Comparison of ENCODE assay signal across 9 mouse cellular contexts in genomic region chr4:137866206-137866863, GRCm38 (mm10). TPM values are rescaled to one million over a fixed set of nuclear protein-coding genes. Genes with fewer than 3 reads are reported as not detected.
A peak's percentile ranks its signal among the peaks of the same experiment; 100 is the strongest.
DNase-seq lines count a peak whose midpoint lies in the region; ATAC-seq and TF ChIP-seq lines count a peak whose summit lies in the region.
"Had no signal": no experiment of that assay in that cellular context is flagged by ENCODE, and none has a peak within 500 bp of the region (broad histone marks: within the 10 kb centered on the region; RNA-seq: fewer than 3 reads in every experiment).

No protein-coding gene starts in this region.

- peak; percentile 4; the same call in 1 of the 2 replicates for ATAC-seq in hindbrain, embryonic 13.5 days (ENCODE audit: low FRiP score)
- ATAC-seq in lung, postnatal 0 days = no peak

- no peak overlapping the region for H3K4me3 ChIP-seq in hindbrain, embryonic 13.5 days
- no peak overlapping the region for H3K4me3 ChIP-seq in lung, postnatal 0 days (ENCODE audit: low read depth, low read length)

- peak overlapping the region; percentile 71 for H3K27ac ChIP-seq in hindbrain, embryonic 13.5 days
- H3K27ac ChIP-seq in lung, postnatal 0 days (ENCODE audit: low read length) = no peak overlapping the region
- H3K27ac ChIP-seq: kidney, postnatal 0 days had no signal

- no peaks in the 10 kb centered on the region for H3K36me3 ChIP-seq in hindbrain, embryonic 13.5 days
- H3K36me3 ChIP-seq in lung, postnatal 0 days (ENCODE audit: insufficient read depth, low read length) = no peaks in the 10 kb centered on the region

- no peaks in the 10 kb centered on the region for H3K9me3 ChIP-seq in hindbrain, embryonic 13.5 days
- no peaks in the 10 kb centered on the region for H3K9me3 ChIP-seq in lung, postnatal 0 days (ENCODE audit: low read length)

- DNase-seq in layer of hippocampus, postnatal 10 days (ENCODE audit: low spot score in 2 of 2) = peak; percentile 49 to 59
- no peak for DNase-seq in layer of hippocampus, adult 9-10 months (ENCODE audit: low spot score)
- peak; percentile 62 for DNase-seq in brain, adult 2 months (ENCODE audit: low read depth, low spot score)
- DNase-seq in lung, postnatal 0 days (ENCODE audit: low spot score) = peak; percentile 31
- peak; percentile 77 to 78 for DNase-seq in spleen, adult 18-20 months
- DNase-seq in frontal cortex, postnatal 36 days (ENCODE audit: low spot score in 2 of 2) = no peak
- no peak for DNase-seq in gastrocnemius, postnatal 10 days

- H3K4me2 ChIP-seq in hindbrain, embryonic 13.5 days = peak overlapping the region; percentile 37
- no peak overlapping the region for H3K4me2 ChIP-seq in lung, postnatal 0 days (replicated peaks; ENCODE audit: low read depth, low read length)

- no peaks in the 10 kb centered on the region for H3K27me3 ChIP-seq in hindbrain, embryonic 13.5 days
- no peaks in the 10 kb centered on the region for H3K27me3 ChIP-seq in lung, postnatal 0 days (replicated peaks; ENCODE audit: insufficient read depth, low read length)

- peaks cover 80% of the 10 kb centered on the region for H3K4me1 ChIP-seq in hindbrain, embryonic 13.5 days (replicated peaks)
- peaks cover 29% of the 10 kb centered on the region; the same call in 1 of the 2 replicates for H3K4me1 ChIP-seq in lung, postnatal 0 days (ENCODE audit: insufficient read depth, low read depth, low read length)

- TF ChIP-seq CTCF in lung, postnatal 0 days (IDR thresholded peaks at IDR 0.05) = no peak

- H3K9ac ChIP-seq in hindbrain, embryonic 13.5 days = no peak overlapping the region
- no peak overlapping the region for H3K9ac ChIP-seq in lung, postnatal 0 days (replicated peaks; ENCODE audit: low read depth)

- 41% methylated on average over 19 of the region's 19 CpGs for WGBS in hindbrain, embryonic 13.5 days
- 39% methylated on average over 19 of the region's 19 CpGs for WGBS in lung, postnatal 0 days

- TF ChIP-seq EP300 in lung, postnatal 0 days (IDR thresholded peaks at IDR 0.05) = no peak

RNA-seq across cellular contexts. Expression of gene Ece1, which starts 4.3 kb away (rescaled TPM):
- 10 to 100 TPM; 55.7 to 67.8 TPM for total RNA-seq in layer of hippocampus, postnatal 10 days (2021)
- 20.2 and 22.8 TPM in 2 replicates for polyA plus RNA-seq in hindbrain, embryonic 13.5 days (2015; fragmentation: Nextera tagmentation; extraction: Ambion mirVana)
- polyA plus RNA-seq in lung, postnatal 0 days (2015; fragmentation: Nextera tagmentation; extraction: Ambion mirVana) = 65.7 and 80.9 TPM in 2 replicates
- total RNA-seq in gastrocnemius, postnatal 10 days (2021) = 10 to 100 TPM; 51.8 to 53.6 TPM

Comparison
In these comparisons a context has a peak if more than half of its experiments do, and no peak if none do; other contexts are left out.
1. DNase-seq: peak in layer of hippocampus, postnatal 10 days (2 of 2), brain, adult 2 months (single experiment), lung, postnatal 0 days (single experiment) and spleen, adult 18-20 months (2 of 2); none in layer of hippocampus, adult 9-10 months (single experiment), frontal cortex, postnatal 36 days (0 of 2) and gastrocnemius, postnatal 10 days (single experiment).